Mouse (Mus musculus) heart, embryonic 12.5 days (tissue): ENCODE measurements at regions not wholly inside any gene's neighbourhood (a gene's known extent, or its start where the extent isn't known, plus 50 kb on each side); places are given as distances from the start of the nearest gene placed in this dataset.

ENCODE experiments used
- ATAC-seq: fragments of 200-750 bp; cut with Nextera tagmentation; 2 replicates; pipeline ENCODE4 v1.8.0; 2017; ENCODE audit warnings: moderate TSS enrichment, moderate library complexity; ENCODE audit not compliant: insufficient number of reproducible peaks, low FRiP score
- H3K27ac ChIP-seq: fragments of 300-500 bp; sonication (generic); 2 replicates; pipeline ENCODE4 v1.5.1; 2016; ENCODE audit warnings: mild to moderate bottlenecking, moderate library complexity; ENCODE audit not compliant: poor library complexity, severe bottlenecking
- H3K27me3 ChIP-seq: fragments of 300-500 bp; sonication (generic); replicated peaks from 2 replicates; pipeline ENCODE4 v1.6.1; 2016; ENCODE audit warnings: mild to moderate bottlenecking, moderate library complexity
- H3K36me3 ChIP-seq: fragments of 300-500 bp; sonication (generic); 2 replicates; pipeline ENCODE4 v1.6.1; 2016; ENCODE audit warnings: mild to moderate bottlenecking, moderate library complexity
- H3K4me1 ChIP-seq: fragments of 300-500 bp; sonication (generic); replicated peaks from 2 replicates; pipeline ENCODE4 v1.6.1; 2016; ENCODE audit warnings: mild to moderate bottlenecking
- H3K4me2 ChIP-seq: fragments of 300-500 bp; sonication (generic); 2 replicates; pipeline ENCODE4 v1.6.1; 2016; ENCODE audit warnings: mild to moderate bottlenecking, moderate library complexity
- H3K4me3 ChIP-seq: fragments of 300-500 bp; sonication (generic); 2 replicates; pipeline ENCODE4 v1.5.1; 2016; ENCODE audit warnings: mild to moderate bottlenecking
- H3K9ac ChIP-seq: fragments of 300-500 bp; sonication (generic); 2 replicates; pipeline ENCODE4 v1.6.1; 2016; ENCODE audit warnings: mild to moderate bottlenecking, moderate library complexity
- H3K9me3 ChIP-seq: fragments of 300-500 bp; sonication (generic); replicated peaks from 2 replicates; pipeline ENCODE4 v1.6.1; 2016; ENCODE audit warnings: mild to moderate bottlenecking, moderate library complexity
- WGBS: fragments of 180-500 bp; shearing (Covaris S2); methylation state at CpG from one replicate; pipeline ENCODE4 v1.1.7; 2016; 5-methylcytosine and 5-hydroxymethylcytosine counted together

GRCm38 (mm10) chr17:84067102-84067501, 120.6 kb downstream of the Zfp36l2 start:
- H3K4me2 ChIP-seq: no peak overlapping the region
- H3K27me3 ChIP-seq: no peaks in the 10 kb centered on the region; the same call in 1 of the 2 replicates
- ATAC-seq: no peak
- no peaks in the 10 kb centered on the region for H3K36me3 ChIP-seq
- peaks cover 6% of the 10 kb centered on the region for H3K4me1 ChIP-seq
- no peak overlapping the region for H3K4me3 ChIP-seq
- no peak overlapping the region for H3K9ac ChIP-seq
- 75% methylated on average over 26 of the region's 26 CpGs for WGBS
- H3K9me3 ChIP-seq: 0 out of 2 replicates have a peak, but pooled peaks cover under 1% of the 10 kb centered on the region
- no peak overlapping the region for H3K27ac ChIP-seq

- Histone ChIP-seq H3K36me3 (no peaks in the 10 kb centered on the region), H3K9me3 (0 out of 2 replicates have a peak, but pooled peaks cover 6% of the 10 kb centered on the region), H3K9ac (no peak overlapping the region), H3K4me2 (no peak overlapping the region), H3K4me1 (peaks cover 17% of the 10 kb centered on the region), H3K27me3 (no peaks in the 10 kb centered on the region; the same call in 1 of the 2 replicates), H3K27ac (no peak overlapping the region), H3K4me3 (no peak overlapping the region)
- 47% methylated on average over 7 of the region's 7 CpGs for WGBS
- no peak for ATAC-seq
These were observed 124.0 kb downstream of the Zfp36l2 start for GRCm38 (mm10) chr17:84063791-84064190.

GRCm38 (mm10) chr17:84061621-84062020, 126.1 kb downstream of the Zfp36l2 start:
- no peaks in the 10 kb centered on the region for H3K36me3 ChIP-seq
- no peak overlapping the region for H3K27ac ChIP-seq
- H3K27me3 ChIP-seq: no peaks in the 10 kb centered on the region
- WGBS: 57% methylated on average over 6 of the region's 6 CpGs
- H3K4me2 ChIP-seq: no peak overlapping the region
- no peak overlapping the region for H3K9ac ChIP-seq
- H3K9me3 ChIP-seq: 0 out of 2 replicates have a peak, but pooled peaks cover 6% of the 10 kb centered on the region
- H3K4me1 ChIP-seq: peaks cover 36% of the 10 kb centered on the region
- ATAC-seq: no peak
- no peak overlapping the region for H3K4me3 ChIP-seq

- ATAC-seq: no peak
- Histone ChIP-seq H3K9me3 (no peaks in the 10 kb centered on the region), H3K27ac (no peak overlapping the region), H3K36me3 (no peaks in the 10 kb centered on the region), H3K4me2 (no peak overlapping the region), H3K27me3 (no peaks in the 10 kb centered on the region), H3K4me3 (no peak overlapping the region), H3K9ac (no peak overlapping the region), H3K4me1 (peaks cover 32% of the 10 kb centered on the region)
- 80% methylated on average over 4 of the region's 4 CpGs for WGBS
These were observed 131.3 kb downstream of the Zfp36l2 start for GRCm38 (mm10) chr17:84056469-84056868.

GRCm38 (mm10) chr17:84052437-84052836, 135.3 kb downstream of the Zfp36l2 start:
- no peaks in the 10 kb centered on the region for H3K36me3 ChIP-seq
- WGBS: 80% methylated on average over 8 of the region's 8 CpGs
- H3K27me3 ChIP-seq: no peaks in the 10 kb centered on the region
- no peak for ATAC-seq
- H3K4me3 ChIP-seq: no peak overlapping the region
- H3K4me1 ChIP-seq: peaks cover 8% of the 10 kb centered on the region
- H3K4me2 ChIP-seq: no peak overlapping the region
- H3K9me3 ChIP-seq: peaks cover 6% of the 10 kb centered on the region
- no peak overlapping the region for H3K9ac ChIP-seq
- H3K27ac ChIP-seq: no peak overlapping the region

GRCm38 (mm10) chr17:84051212-84051611, 136.5 kb downstream of the Zfp36l2 start:
- 81% methylated on average over 9 of the region's 9 CpGs for WGBS

GRCm38 (mm10) chr17:84048533-84048932, 139.2 kb downstream of the Zfp36l2 start:
- H3K4me2 ChIP-seq: no peak overlapping the region
- ATAC-seq: peak; percentile 62
- H3K27me3 ChIP-seq: no peaks in the 10 kb centered on the region
- H3K9ac ChIP-seq: no peak overlapping the region
- H3K36me3 ChIP-seq: no peaks in the 10 kb centered on the region
- H3K4me3 ChIP-seq: no peak overlapping the region
- WGBS: 53% methylated on average over 6 of the region's 6 CpGs
- H3K4me1 ChIP-seq: peaks cover 17% of the 10 kb centered on the region
- H3K9me3 ChIP-seq: peaks cover 11% of the 10 kb centered on the region
- H3K27ac ChIP-seq: no peak overlapping the region; the same call in 1 of the 2 replicates

More at GRCm38 (mm10) chr17:84051212-84051611, 136.5 kb downstream of the Zfp36l2 start:
- no peaks in the 10 kb centered on the region for H3K4me1 ChIP-seq
- H3K36me3 ChIP-seq: no peaks in the 10 kb centered on the region
- H3K4me2 ChIP-seq: no peak overlapping the region
- H3K27me3 ChIP-seq: no peaks in the 10 kb centered on the region
- peaks cover 11% of the 10 kb centered on the region for H3K9me3 ChIP-seq
- no peak for ATAC-seq
- no peak overlapping the region for H3K9ac ChIP-seq
- H3K27ac ChIP-seq: no peak overlapping the region
- no peak overlapping the region for H3K4me3 ChIP-seq

GRCm38 (mm10) chr17:84047520-84047919, 140.2 kb downstream of the Zfp36l2 start:
- Histone ChIP-seq H3K4me3 (no peak overlapping the region), H3K27me3 (no peaks in the 10 kb centered on the region), H3K9ac (no peak overlapping the region), H3K4me1 (peaks cover 24% of the 10 kb centered on the region), H3K9me3 (peaks cover 11% of the 10 kb centered on the region), H3K4me2 (no peak overlapping the region), H3K36me3 (no peaks in the 10 kb centered on the region), H3K27ac (no peak overlapping the region)
- no peak for ATAC-seq
- WGBS: 83% methylated on average over 1 of the region's 1 CpGs

GRCm38 (mm10) chr17:84045812-84046211, 141.9 kb downstream of the Zfp36l2 start:
- H3K27ac ChIP-seq: no peak overlapping the region
- peaks cover 15% of the 10 kb centered on the region for H3K9me3 ChIP-seq
- 83% methylated on average over 1 of the region's 1 CpGs for WGBS
- no peak overlapping the region for H3K4me3 ChIP-seq
- no peak overlapping the region for H3K9ac ChIP-seq
- H3K4me1 ChIP-seq: peaks cover 24% of the 10 kb centered on the region
- no peak overlapping the region for H3K4me2 ChIP-seq
- H3K36me3 ChIP-seq: no peaks in the 10 kb centered on the region
- H3K27me3 ChIP-seq: no peaks in the 10 kb centered on the region
- ATAC-seq: no peak

GRCm38 (mm10) chr17:84044472-84044936, 143.2 kb downstream of the Zfp36l2 start:
- peak overlapping the region; percentile 56 for H3K27ac ChIP-seq
- H3K36me3 ChIP-seq: no peaks in the 10 kb centered on the region
- H3K4me3 ChIP-seq: no peak overlapping the region
- ATAC-seq: peak; percentile 73
- H3K4me1 ChIP-seq: peaks cover 24% of the 10 kb centered on the region
- WGBS: 32% methylated on average over 5 of the region's 5 CpGs
- H3K4me2 ChIP-seq: no peak overlapping the region
- H3K9ac ChIP-seq: no peak overlapping the region
- peaks cover 21% of the 10 kb centered on the region for H3K9me3 ChIP-seq
- no peaks in the 10 kb centered on the region for H3K27me3 ChIP-seq

GRCm38 (mm10) chr17:84043102-84043501, 144.6 kb downstream of the Zfp36l2 start:
- H3K36me3 ChIP-seq: no peaks in the 10 kb centered on the region
- peaks cover 31% of the 10 kb centered on the region for H3K4me1 ChIP-seq
- no peak for ATAC-seq
- H3K27ac ChIP-seq: no peak overlapping the region
- H3K27me3 ChIP-seq: no peaks in the 10 kb centered on the region
- H3K4me3 ChIP-seq: no peak overlapping the region
- no peak overlapping the region for H3K9ac ChIP-seq
- 81% methylated on average over 2 of the region's 2 CpGs for WGBS
- no peak overlapping the region for H3K4me2 ChIP-seq
- H3K9me3 ChIP-seq: peaks cover 22% of the 10 kb centered on the region

GRCm38 (mm10) chr17:84039444-84039843, 148.3 kb downstream of the Zfp36l2 start:
- no peak overlapping the region for H3K9ac ChIP-seq
- ATAC-seq: no peak
- WGBS: 76% methylated on average over 10 of the region's 10 CpGs
- peaks cover 11% of the 10 kb centered on the region; the same call in 1 of the 2 replicates for H3K9me3 ChIP-seq
- no peaks in the 10 kb centered on the region for H3K36me3 ChIP-seq
- H3K4me3 ChIP-seq: no peak overlapping the region
- H3K27ac ChIP-seq: no peak overlapping the region
- H3K4me1 ChIP-seq: peaks cover 32% of the 10 kb centered on the region
- no peaks in the 10 kb centered on the region for H3K27me3 ChIP-seq
- H3K4me2 ChIP-seq: no peak overlapping the region
